Mouse (Mus musculus) kidney, adult 11 months (tissue): ENCODE data around the gene Cd9.
"Not testable (repeated sequence)": the region's sequence is repeated elsewhere in the genome, so short reads cannot be mapped to it uniquely, and the experiment has no call there.

ENCODE experiments used
- DNase-seq: peaks from one replicate; pipeline ENCODE4 v3.0.0; 2022

The Cd9 gene

DNA sequence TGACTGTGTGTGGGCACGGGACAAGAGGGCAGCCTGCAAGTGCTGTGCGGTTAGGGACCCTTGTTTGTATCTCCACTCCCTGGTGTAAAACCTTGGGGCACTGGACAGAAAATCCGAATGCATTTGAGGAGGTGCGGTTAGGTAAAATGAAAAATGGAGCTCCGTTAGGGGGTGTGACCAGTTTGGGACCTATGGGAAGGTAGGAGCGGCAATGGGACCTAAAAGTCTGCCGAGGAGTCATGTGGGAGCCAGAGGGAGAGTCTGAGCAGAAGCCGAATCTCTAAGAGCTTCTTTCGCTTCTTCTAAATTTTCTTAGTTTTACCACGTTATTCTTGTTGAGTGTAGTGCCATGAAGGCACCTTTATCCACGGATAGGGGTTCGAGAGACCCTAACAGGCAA, 1.8 kb upstream of the Cd9 start:
- DNase-seq, result no peak

GRCm38 (mm10) chr6:125495361-125495760, 770 bp upstream of the Cd9 start:
- DNase-seq, result no peak

- no peak for DNase-seq
Measured at GRCm38 (mm10) chr6:125493147-125493546, 1.4 kb downstream of the Cd9 start.

DNA sequence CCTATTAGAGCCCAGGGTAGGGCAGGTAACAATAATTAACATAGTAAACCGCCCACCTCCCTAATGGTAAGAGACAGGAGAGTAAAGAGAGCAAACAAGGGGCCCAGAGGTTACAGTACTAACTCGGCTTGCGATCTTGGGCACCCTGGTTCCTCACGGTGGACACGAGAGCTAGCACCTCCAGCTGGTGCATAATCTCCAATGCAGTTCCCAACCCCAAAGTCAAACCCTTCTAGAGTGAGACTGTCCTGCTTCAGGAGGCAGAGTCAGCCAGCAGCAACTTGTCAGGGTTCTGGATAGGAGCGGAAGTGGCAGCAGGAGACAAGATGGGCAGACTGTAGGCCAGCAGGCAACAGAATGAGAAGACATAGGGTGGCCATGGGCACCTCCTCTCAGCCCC, 1.9 kb downstream of the Cd9 start:
- no peak for DNase-seq

DNA sequence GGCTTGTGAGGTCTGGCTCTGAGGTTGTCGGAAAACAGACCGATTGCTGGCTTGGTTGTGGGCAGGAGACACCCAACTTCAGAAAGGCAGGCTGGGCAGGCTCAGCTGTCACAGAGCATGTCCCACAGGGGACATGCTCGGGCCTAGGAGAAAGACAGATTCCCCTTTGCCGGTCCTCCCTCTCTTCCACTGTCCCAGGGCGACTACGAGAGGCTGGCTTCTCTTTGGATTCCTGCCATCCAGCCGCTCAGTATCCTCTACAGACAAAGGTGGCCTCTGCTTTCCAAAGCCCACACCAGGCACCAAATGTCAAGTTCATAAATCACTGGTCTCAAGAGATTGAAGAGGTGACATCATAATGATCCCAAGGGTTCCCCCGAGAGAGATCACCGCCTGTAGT, 2.6 kb downstream of the Cd9 start:
- DNase-seq, result no peak

DNA sequence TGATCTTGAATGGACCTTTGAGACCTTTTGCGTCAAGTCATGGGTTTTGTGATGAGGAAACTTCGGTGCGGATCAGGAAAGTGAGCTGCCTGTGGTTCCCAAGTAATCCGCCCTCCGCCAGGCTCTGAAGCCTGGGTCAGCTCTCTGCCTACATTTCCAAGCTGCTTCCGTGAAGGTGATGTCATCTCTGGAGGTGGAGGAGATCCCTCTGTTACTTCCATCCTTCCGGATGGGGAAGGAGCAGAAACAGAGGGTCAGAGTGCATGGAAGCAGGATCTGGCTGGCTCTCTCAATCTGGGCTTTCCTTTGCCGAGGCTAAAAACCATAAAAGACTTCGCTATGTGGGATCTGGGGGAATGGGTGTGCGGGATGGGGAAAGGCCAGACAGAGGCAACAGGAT, 3.2 kb downstream of the Cd9 start:
- no peak for DNase-seq

DNA sequence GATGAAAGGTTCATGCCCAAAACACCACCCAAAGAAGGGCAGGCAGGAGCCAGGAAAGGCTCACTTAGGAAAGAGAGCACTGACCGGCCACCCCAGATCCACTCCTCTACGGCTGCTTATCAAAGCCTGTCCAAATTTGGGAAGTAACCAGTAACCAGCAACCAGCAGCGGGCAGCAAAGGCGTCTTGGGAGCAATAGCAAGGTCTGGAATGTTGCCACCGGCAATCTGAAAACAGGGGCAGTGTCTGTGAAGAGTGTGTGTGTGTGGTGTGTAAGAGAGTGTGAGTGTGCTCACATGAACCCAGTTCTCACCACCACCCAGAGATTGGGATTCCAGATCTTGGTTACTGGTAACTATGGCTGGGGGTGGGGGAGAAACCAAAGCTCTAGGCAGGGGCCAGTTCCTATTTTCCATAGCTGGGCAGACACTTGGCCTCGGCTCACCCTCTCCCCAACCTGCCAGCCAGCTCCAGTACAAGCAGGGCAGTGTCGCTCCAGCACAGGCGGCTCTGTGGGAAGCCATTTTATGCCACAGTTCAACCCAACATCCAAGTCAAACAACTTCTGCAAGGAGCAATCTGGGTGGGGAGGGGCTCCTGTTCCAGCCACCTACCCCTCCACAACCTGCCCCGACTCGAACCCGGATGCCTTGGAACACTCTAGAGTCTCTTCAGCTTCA, 4.6 kb downstream of the Cd9 start:
- DNase-seq, result peak; percentile 53

DNA sequence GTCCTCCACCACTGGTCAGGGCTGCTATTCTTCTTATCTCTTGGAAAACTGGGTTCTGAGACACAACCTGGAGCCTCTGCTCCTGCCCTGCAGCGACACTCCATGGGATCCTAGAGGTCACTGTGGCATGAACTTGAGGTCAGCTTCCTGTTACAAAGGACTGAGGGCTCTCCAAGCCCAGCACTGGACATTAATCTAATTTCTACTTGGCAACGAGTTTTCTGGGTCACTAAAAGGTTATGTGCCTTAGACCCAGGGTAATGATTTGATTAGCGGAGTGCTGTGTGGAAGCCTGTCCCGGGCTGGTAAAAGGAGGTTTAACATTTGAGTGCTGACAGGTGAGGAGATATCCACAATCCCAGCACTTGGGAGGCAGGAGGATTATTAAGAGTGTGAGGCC, 9.0 kb downstream of the Cd9 start:
- DNase-seq, result no peak

- DNase-seq, result no peak
Measured at GRCm38 (mm10) chr6:125484721-125485120, 9.9 kb downstream of the Cd9 start.

DNA sequence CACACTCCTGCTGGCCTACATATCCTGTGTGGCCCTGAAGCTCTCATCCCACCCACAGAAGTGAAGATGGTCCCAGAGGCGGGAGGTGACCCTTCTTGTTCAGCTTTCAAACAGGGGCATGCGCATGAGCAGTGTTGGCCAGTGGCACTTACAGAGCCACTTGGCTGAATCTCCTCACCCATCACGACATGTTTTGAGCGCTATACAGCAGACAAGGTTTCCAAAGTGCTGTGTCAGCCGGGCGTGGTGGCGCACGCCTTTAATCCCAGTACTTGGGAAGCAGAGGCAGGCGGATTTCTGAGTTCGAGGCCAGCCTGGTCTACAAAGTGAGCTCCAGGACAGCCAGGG, 10.3 kb downstream of the Cd9 start:
- not testable (repeated sequence) for DNase-seq

DNA sequence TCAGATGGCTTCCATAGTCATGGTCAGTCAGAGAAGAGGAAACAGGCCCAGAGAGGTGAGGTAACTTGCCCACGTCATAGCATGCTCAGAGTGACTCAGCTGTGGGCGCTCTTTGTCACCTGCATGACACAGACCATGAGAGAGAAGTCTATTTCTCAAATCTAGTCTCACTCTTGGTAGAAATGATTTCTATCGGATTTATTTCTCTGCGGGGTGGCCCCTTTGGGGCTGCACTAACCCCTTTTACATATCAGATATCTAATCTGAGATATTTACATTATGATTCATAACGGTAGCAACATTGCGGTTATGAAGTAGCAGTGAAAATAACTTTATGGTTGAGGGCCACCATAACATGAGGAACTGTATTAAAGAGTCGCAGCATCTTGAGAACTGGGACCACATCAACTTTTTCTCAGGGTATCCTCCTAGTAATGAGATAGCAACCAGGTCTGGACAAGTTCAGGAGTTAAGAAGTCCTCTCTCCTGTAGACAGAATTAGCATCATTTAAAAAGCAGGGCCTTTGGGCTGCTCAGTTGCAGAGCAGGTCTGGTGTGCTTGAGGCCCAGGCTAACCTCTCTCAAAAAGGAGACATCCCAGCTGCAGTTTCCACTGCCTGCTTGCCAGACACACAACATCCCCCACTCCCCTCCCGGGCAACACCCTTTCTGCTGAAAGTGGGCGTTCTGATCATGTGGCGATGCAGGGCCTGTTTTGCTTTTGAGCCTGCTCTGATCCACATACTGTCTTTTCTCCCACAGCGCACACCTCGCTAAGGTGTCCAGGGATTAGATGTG, 10.9 kb downstream of the Cd9 start:
- no peak for DNase-seq

DNA sequence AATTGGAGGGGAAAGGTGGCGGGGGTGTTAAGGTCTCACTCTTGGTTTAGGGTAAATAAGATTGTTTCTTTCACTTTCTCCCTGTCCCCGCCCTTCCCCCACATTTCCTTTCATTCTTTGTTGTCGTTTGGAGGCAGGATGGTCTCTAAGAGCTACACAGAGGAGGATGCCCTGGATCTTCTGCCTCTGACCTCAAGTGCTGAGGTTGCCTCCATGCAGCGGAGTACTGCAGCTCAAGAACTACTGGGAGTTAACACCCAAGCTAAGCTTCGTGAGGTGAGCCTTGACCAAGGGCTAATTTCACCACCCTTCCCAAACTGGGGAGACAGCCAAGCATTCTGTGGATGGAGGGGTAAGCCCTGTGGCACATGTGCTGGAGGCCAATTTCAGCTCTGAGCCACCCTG, 12.2 kb downstream of the Cd9 start:
- DNase-seq, result no peak

DNA sequence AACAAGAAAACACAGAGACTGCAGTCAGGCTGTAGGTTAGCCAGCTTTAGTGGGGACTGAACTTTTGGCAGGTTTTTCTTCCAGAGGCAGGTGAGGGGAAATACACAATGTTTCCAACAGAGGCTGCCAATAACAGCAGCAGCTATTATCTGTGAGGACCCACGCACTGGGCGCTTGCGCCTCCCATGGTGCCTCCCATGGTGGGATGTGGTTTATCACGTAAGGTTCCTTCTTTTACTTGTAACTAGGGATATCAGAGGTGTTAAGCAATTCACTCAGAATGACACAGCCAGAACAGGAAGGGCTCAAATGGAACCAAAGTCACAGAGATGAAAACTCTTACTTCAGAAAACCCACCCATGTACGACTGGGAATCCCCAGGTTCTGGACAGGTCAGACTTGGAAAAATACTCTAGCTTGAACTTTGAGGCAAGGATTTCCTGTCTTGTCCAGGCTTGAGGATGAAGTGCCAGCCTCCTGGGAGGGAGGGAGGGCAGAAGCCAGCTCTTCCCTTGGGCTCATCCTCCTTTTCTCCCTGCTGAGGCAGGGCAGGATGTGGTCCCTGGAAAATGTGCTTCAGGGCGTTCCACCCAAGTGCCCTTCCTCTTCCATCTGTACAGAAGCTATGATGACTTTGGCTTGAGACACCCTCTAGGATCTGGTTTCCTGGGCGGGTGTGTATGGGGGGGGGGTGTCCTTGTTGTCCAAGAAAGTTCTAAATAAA, 12.8 kb downstream of the Cd9 start:
- peak; percentile 67 for DNase-seq

GRCm38 (mm10) chr6:125480396-125481361, 13.9 kb downstream of the Cd9 start:
- no peak for DNase-seq

DNA sequence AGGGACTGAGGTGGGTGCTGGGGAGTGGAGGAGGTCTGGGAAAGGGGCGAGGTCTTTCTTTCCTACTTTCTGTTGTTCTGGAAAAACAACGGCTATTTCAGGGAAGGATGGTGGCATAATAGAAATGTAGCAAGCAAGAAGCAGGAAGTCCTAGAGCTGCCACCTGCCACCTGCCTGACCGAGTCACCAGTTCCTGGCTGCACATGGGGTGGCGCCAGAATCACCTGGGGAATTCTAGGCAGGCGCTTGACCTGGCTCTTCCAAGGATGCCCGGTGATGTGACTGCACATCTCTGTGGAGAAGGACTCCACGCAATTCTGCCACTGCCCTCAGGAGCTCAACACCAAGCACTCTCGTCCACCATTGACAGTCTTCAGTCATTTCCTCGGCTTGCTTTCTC, 15.2 kb downstream of the Cd9 start:
- DNase-seq, result no peak

DNA sequence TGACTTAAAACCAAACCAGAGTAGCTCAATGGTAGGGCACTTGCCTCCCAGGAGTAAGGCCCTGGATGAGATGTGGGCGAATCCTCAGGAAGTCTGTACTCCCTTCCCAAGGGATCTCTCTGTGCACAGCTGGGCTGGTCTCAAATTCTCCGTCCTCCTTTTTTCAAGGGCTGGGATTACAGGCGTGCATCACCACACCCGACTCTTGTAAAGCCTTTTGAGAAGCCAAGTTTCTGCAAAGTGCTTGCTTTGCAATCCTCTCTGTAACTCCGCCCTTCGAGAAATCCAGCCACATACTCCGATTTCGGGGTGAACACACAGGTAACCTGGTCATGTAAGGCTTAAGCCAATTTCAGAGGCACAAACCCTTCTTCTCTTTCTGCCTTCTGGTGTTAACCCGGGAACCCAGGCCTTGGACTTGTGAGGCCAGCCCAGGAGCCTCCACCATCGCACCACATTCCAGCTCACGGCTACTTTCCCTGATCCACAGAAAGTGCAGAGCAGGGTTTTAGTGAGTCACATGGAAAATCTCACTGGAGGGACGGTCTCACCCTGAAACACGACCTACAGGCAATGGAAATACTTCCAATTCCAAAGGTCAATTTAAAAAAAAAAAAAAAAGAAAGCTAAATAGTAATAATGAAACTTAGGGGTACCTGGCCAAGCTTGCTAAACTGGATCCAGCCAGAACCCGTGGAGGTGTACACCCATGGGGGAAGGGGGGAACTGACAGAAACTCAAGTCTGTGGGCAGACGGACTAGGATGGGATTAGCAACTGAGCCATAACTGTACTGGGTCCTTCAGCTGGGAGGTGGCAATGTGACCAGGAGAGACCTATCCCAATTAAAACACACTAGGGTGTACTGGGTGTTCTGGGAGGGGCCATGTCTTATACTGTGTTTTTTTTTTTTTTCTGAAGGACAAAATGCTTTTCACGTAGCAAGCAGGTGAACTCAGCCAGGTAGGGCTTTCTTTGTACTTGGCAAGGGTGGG, 16.2 kb downstream of the Cd9 start:
- DNase-seq, result no peak

GRCm38 (mm10) chr6:125476826-125477589, 17.6 kb downstream of the Cd9 start:
- no peak for DNase-seq

DNA sequence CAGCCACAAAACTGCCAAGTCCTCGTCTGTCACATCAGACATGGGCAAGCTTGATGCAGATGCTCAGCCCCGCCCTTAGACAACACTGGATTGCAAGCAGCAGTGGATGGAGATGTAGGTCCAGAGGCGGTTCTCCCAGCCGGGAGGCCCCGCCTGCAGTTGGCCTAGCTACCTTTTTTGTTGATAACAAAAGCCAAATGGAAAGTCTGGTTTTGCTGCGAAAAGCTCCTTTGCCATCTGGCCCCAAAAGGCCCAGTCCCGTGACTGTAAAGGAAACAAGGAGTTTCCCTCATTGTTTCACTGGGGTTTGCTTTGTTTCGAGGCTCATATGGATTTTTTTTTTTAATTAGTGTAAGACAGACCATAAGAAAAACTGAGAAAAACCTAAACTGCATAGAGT, 18.5 kb downstream of the Cd9 start:
- DNase-seq, result no peak

DNA sequence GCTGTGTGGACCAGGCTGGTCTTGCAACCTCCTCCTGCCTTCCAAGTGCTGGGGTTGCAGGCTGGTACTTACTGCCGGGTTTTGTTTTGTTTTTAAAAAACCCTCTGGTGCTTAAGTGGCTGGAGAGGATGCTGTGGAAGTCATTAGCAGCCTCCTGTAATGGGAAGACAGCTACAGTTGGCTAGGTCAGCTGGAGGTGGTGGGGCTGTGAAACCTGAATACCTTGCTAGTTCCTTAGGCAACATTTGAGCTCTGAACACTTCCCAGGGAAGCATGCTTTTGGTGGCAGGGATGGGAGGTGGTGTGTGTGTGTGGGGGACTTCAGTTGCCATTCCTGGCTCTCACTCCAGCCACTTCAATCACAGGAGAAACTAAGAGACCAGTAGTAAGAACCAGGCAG, 19.4 kb downstream of the Cd9 start:
- no peak for DNase-seq

- DNase-seq, result no peak
Measured at GRCm38 (mm10) chr6:125473939-125474338, 20.7 kb downstream of the Cd9 start.

DNA sequence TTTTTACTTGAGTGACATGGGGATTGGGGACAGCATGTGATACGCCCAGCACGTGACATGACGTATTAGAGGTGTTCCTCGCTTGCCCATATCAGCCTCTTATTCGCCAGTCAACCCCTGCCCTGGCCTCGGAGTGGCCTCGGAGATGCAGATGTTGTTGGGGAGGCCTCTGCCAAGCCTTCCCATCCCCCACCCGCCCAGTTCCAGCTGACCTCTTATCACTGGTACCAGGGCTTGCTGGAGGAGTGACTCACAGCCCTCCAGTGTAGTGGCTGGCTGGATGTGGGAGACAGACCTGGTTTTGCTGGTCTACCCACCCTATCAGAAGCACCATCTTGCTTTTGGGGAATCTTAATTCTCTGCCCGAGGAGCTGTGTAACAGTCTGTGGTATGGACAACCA, 21.3 kb downstream of the Cd9 start:
- no peak for DNase-seq
